Mouse (Mus musculus) kidney, postnatal 0 days (tissue): ENCODE measurements around the gene Dlgap5. TPM values are rescaled to one million over a fixed set of nuclear protein-coding genes. Genes with fewer than 3 reads are reported as not detected.
"Not testable (repeated sequence)": the region's sequence is repeated elsewhere in the genome, so short reads cannot be mapped to it uniquely, and the experiment has no call there.

ENCODE experiments used
- ATAC-seq: fragments of 200-750 bp; cut with Nextera tagmentation; replicated peaks from 2 replicates; pipeline ENCODE4 v1.8.0; 2017; ENCODE audit warnings: low read depth, moderate number of reproducible peaks, moderate TSS enrichment, moderate library complexity; ENCODE audit not compliant: low FRiP score
- DNase-seq: peaks from one replicate; pipeline ENCODE4 v3.0.0-alpha.2; 2016; ENCODE audit warnings: low spot score
- H3K27ac ChIP-seq: fragments of 300-500 bp; sonication (generic); 2 replicates; pipeline ENCODE4 v1.5.1; 2014; ENCODE audit warnings: mild to moderate bottlenecking
- H3K27me3 ChIP-seq: fragments of 300-500 bp; sonication (generic); 2 replicates; pipeline ENCODE4 v1.6.1; 2014; ENCODE audit warnings: low read length, mixed read lengths; ENCODE audit not compliant: insufficient read depth
- H3K36me3 ChIP-seq: fragments of 300-500 bp; sonication (generic); 2 replicates; pipeline ENCODE4 v1.6.1; 2014; ENCODE audit warnings: low read length, mixed read lengths; ENCODE audit not compliant: insufficient read depth
- H3K4me1 ChIP-seq: fragments of 300-500 bp; sonication (generic); replicated peaks from 2 replicates; pipeline ENCODE4 v1.6.1; 2014; ENCODE audit warnings: antibody characterized with exemption, low read length, mixed read lengths; ENCODE audit not compliant: insufficient read depth
- H3K4me2 ChIP-seq: fragments of 300-500 bp; sonication (generic); 2 replicates; pipeline ENCODE4 v1.6.1; 2014; ENCODE audit warnings: mild to moderate bottlenecking, low read length, moderate library complexity, mixed read lengths
- H3K4me3 ChIP-seq: fragments of 300-500 bp; sonication (generic); replicated peaks from 2 replicates; pipeline ENCODE4 v1.5.1; 2014; ENCODE audit warnings: low read depth, low read length
- H3K9ac ChIP-seq: fragments of 300-500 bp; sonication (generic); 2 replicates; pipeline ENCODE4 v1.6.1; 2014; ENCODE audit warnings: low read depth, low read length
- H3K9me3 ChIP-seq: fragments of 300-500 bp; sonication (generic); replicated peaks from 2 replicates; pipeline ENCODE4 v1.6.1; 2016; ENCODE audit warnings: low read length, inconsistent platforms, mixed read lengths
- CTCF ChIP-seq: IDR thresholded peaks from 2 replicates; pipeline ENCODE4 v1.5.1; 2016; ENCODE audit warnings: antibody characterized with exemption, low read depth, mild to moderate bottlenecking, moderate library complexity
- WGBS: fragments of 180-500 bp; shearing (Covaris S2); extraction: QIAGEN DNeasy Blood & Tissue Kit; methylation state at CpG from one replicate; pipeline ENCODE4 v1.1.7; 2014; 5-methylcytosine and 5-hydroxymethylcytosine counted together
- polyA plus RNA-seq: library from polyadenylated mRNA; unstranded; fragments of >200 nt; fragmentation: Nextera tagmentation; extraction: Ambion mirVana; gene quantifications from 2 replicates; pipeline ENCODE4 v1.2.1, GENCODE M21; 2015

Gene Dlgap5
- polyA plus RNA-seq, 1 experiment from 2014 or later = 12.1 TPM

- no peak for ATAC-seq
- Histone ChIP-seq H3K4me3 (no peak overlapping the region), H3K27ac (no peak overlapping the region), H3K9ac (no peak overlapping the region), H3K27me3 (no peaks in the 10 kb centered on the region), H3K9me3 (no peaks in the 10 kb centered on the region), H3K4me2 (no peak overlapping the region), H3K36me3 (no peaks in the 10 kb centered on the region), H3K4me1 (no peaks in the 10 kb centered on the region)
- WGBS = 65% methylated on average over 4 of the region's 4 CpGs
- no peak for TF ChIP-seq CTCF
- DNase-seq = no peak
Measured at GRCm38 (mm10) chr14:47459556-47459955, 41.3 kb upstream of the Dlgap5 start.

GRCm38 (mm10) chr14:47450121-47450520 is 31.9 kb upstream of the Dlgap5 start, which contains the start of gene Fbxo34:
TSS of gene Fbxo34 (plus strand) at chr14:47450421.
- H3K9me3 ChIP-seq, H3K27me3 ChIP-seq, H3K27ac ChIP-seq, H3K4me1 ChIP-seq, DNase-seq, ATAC-seq, H3K4me3 ChIP-seq, H3K36me3 ChIP-seq, H3K9ac ChIP-seq, H3K4me2 ChIP-seq: not testable (repeated sequence)
- WGBS = 95% methylated on average over 2 of the region's 5 CpGs

- Histone ChIP-seq H3K27me3 (no peaks in the 10 kb centered on the region), H3K4me1 (no peaks in the 10 kb centered on the region), H3K36me3 (no peaks in the 10 kb centered on the region), H3K27ac (no peak overlapping the region), H3K4me2 (no peak overlapping the region), H3K9me3 (no peaks in the 10 kb centered on the region), H3K9ac (no peak overlapping the region), H3K4me3 (no peak overlapping the region)
- no peak for DNase-seq
- TF ChIP-seq CTCF = no peak
- ATAC-seq = no peak
- WGBS = 62% methylated on average over 9 of the region's 9 CpGs
Measured at GRCm38 (mm10) chr14:47445331-47446095, 27.3 kb upstream of the Dlgap5 start.

GRCm38 (mm10) chr14:47444907-47445306 is 26.7 kb upstream of the Dlgap5 start:
- Histone ChIP-seq H3K27ac (no peak overlapping the region), H3K36me3 (no peaks in the 10 kb centered on the region), H3K4me3 (no peak overlapping the region), H3K4me2 (no peak overlapping the region), H3K4me1 (no peaks in the 10 kb centered on the region), H3K9me3 (no peaks in the 10 kb centered on the region), H3K9ac (no peak overlapping the region), H3K27me3 (no peaks in the 10 kb centered on the region)
- no peak for ATAC-seq
- WGBS = 53% methylated on average over 2 of the region's 2 CpGs
- no peak for TF ChIP-seq CTCF
- no peak for DNase-seq

GRCm38 (mm10) chr14:47438947-47439346 is 20.7 kb upstream of the Dlgap5 start:
- Histone ChIP-seq H3K4me2 (no peak overlapping the region), H3K4me3 (no peak overlapping the region), H3K27me3 (no peaks in the 10 kb centered on the region), H3K27ac (no peak overlapping the region), H3K36me3 (no peaks in the 10 kb centered on the region), H3K9me3 (no peaks in the 10 kb centered on the region), H3K9ac (no peak overlapping the region), H3K4me1 (no peaks in the 10 kb centered on the region)
- TF ChIP-seq CTCF = no peak
- ATAC-seq (no peak), DNase-seq (no peak)
- 77% methylated on average over 3 of the region's 3 CpGs for WGBS

- Histone ChIP-seq H3K9me3 (no peaks in the 10 kb centered on the region), H3K4me1 (no peaks in the 10 kb centered on the region), H3K4me2 (no peak overlapping the region), H3K27ac (no peak overlapping the region), H3K36me3 (no peaks in the 10 kb centered on the region), H3K4me3 (no peak overlapping the region), H3K9ac (no peak overlapping the region), H3K27me3 (no peaks in the 10 kb centered on the region)
- peak; percentile 33 for DNase-seq
- TF ChIP-seq CTCF = peak; percentile 42
- no peak for ATAC-seq
Measured at GRCm38 (mm10) chr14:47432987-47433386, 14.8 kb upstream of the Dlgap5 start.

GRCm38 (mm10) chr14:47422466-47422865 is 4.3 kb upstream of the Dlgap5 start:
- no peak overlapping the region for H3K4me3 ChIP-seq
- H3K9me3 ChIP-seq = no peaks in the 10 kb centered on the region
- DNase-seq (no peak), ATAC-seq (no peak)
- H3K4me1 ChIP-seq = 0 out of 2 replicates have a peak, but pooled peaks cover 1% of the 10 kb centered on the region
- H3K9ac ChIP-seq = no peak overlapping the region
- no peak for TF ChIP-seq CTCF
- WGBS = 65% methylated on average over 4 of the region's 4 CpGs
- H3K27me3 ChIP-seq = no peaks in the 10 kb centered on the region
- H3K27ac ChIP-seq = no peak overlapping the region
- no peak overlapping the region for H3K4me2 ChIP-seq
- no peaks in the 10 kb centered on the region for H3K36me3 ChIP-seq
